Mouse (Mus musculus) testis, adult 2 months (tissue): ENCODE data around the gene Fam214b.

Experiments used
- CTCF ChIP-seq: fragments of 200-500 bp; IDR thresholded peaks from 2 replicates; pipeline ENCODE4 v1.5.1; 2012; ENCODE audit warnings: low read depth, mild to moderate bottlenecking, inconsistent platforms, low read length, moderate library complexity; ENCODE audit not compliant: control insufficient read depth, insufficient read depth, insufficient replicate concordance
- POLR2A ChIP-seq: fragments of 200-500 bp; IDR thresholded peaks from 2 replicates; pipeline ENCODE4 v1.6.1; 2012; ENCODE audit warnings: low read depth, mild to moderate bottlenecking, inconsistent platforms, low read length, moderate library complexity; ENCODE audit not compliant: control insufficient read depth

DNA sequence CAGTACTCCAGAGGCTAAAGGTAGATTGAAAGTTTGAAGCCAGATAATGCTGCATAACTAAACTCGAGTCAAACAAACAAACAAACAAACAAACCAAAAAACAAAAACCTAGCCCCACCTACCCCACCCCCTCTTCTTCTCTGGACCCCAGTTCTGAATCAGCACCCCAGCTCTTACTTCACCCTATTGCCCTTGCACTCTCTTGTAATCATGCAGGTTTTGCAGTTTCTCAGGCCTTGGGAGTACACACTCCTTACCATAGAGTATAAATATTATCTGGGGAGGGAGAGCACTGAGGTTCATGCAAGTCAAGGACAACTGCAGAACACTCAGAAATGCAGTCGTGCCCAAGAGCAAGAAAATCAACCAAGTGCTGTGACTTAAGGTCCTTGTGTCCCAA is 44.7 kb downstream of the Fam214b start:
- TF ChIP-seq CTCF (no peak), POLR2A (no peak)
